Mouse (Mus musculus) embryonic fibroblast, embryonic 13.5 days (primary cell): ENCODE results near the gene Tm6sf2. TPM values are rescaled to one million over a fixed set of nuclear protein-coding genes. Genes with fewer than 3 reads are reported as not detected.
A peak's percentile ranks its signal among the peaks of the same experiment; 100 is the strongest.

Experiments
- H3K27ac ChIP-seq: 2 replicates; pipeline ENCODE4 v1.5.1; 2012; ENCODE audit warnings: low read length, control low read depth, inconsistent platforms; ENCODE audit not compliant: insufficient read depth
- H3K4me1 ChIP-seq: 2 replicates; pipeline ENCODE4 v1.6.1; 2011; ENCODE audit warnings: low read length; ENCODE audit not compliant: control insufficient read depth, insufficient read depth
- H3K4me3 ChIP-seq: 2 replicates; pipeline ENCODE4 v1.5.1; 2011; ENCODE audit warnings: mild to moderate bottlenecking, control low read depth, low read length; ENCODE audit not compliant: insufficient read depth
- CTCF ChIP-seq: IDR thresholded peaks from 2 replicates; pipeline ENCODE4 v1.5.1; 2011; ENCODE audit warnings: mild to moderate bottlenecking, control low read depth, low read length, moderate library complexity, borderline replicate concordance; ENCODE audit not compliant: insufficient read depth
- POLR2A ChIP-seq: IDR thresholded peaks from 2 replicates; pipeline ENCODE4 v1.6.1; 2011; ENCODE audit warnings: low read depth, mild to moderate bottlenecking, control low read depth, low read length, moderate library complexity
- polyA plus RNA-seq: library from polyadenylated mRNA; stranded (reverse); fragments of >200 nt; gene quantifications from 2 replicates; pipeline ENCODE4 v1.2.4, GENCODE M21; 2011; ENCODE audit warnings: low read depth; ENCODE audit not compliant: missing spikeins, insufficient read length

Gene Tm6sf2
- polyA plus RNA-seq, 1 experiment, result 1.0 TPM

DNA sequence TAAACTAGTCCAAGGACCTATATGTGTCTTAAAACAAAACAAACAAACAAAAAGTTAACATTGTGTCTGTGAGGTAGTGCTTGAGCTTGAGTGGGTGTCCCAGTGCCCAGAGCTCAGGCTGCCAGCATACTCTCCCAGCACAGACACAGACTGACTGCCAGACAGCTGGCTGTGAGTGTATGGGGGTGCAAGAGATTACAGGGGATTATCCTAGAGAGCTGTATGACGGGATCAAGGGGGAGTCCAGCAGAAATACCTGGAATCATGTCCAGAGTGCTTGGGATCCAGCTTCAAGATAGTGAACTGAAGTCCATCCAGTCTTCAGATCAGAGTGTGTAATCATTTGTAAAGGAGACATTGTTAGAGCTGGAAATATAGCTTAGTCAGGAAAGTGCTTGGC lies 15.0 kb upstream of the Tm6sf2 start:
- no peak overlapping the region for H3K4me3 ChIP-seq
- no peak overlapping the region for H3K27ac ChIP-seq
- TF ChIP-seq POLR2A (no peak), CTCF (no peak)
- no peaks in the 10 kb centered on the region for H3K4me1 ChIP-seq

DNA sequence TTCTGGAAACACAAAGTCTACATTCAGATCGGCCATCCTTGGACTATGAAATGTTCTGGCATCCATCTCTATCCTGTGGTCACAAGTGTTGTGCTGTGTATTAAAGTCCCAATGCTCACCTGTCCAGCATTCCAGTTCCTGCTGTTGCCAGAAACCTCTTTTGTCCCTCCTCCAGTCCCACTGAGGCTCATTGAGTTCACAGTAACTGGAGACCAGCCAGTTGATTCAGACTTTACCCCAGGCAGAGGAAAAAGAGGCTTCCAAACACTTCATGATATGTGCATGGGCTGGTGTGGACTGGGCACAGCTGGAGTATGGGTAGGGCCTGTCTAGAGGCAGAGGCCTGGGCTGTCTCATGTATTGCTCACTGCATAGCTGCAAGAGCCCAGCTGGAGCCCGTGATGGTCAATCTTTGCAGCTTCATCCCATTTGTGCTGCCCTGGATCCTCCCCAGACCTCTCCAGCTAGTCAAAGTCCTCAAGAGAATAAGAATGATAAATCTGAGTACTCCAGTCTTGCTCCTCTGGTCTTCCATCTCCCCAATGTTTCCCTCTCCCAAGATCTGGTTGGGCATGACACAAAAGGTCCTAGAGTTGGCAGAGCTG lies 786 bp upstream of the Tm6sf2 start:
- H3K4me1 ChIP-seq, result no peaks in the 10 kb centered on the region
- no peak for TF ChIP-seq POLR2A
- TF ChIP-seq CTCF, result no peak
- no peak overlapping the region for H3K4me3 ChIP-seq
- H3K27ac ChIP-seq, result no peak overlapping the region

- TF ChIP-seq CTCF (no peak), POLR2A (no peak)
- Histone ChIP-seq H3K4me3 (no peak overlapping the region), H3K4me1 (no peaks in the 10 kb centered on the region), H3K27ac (no peak overlapping the region)
Measured at GRCm38 (mm10) chr8:70073120-70073519, 396 bp downstream of the Tm6sf2 start.

DNA sequence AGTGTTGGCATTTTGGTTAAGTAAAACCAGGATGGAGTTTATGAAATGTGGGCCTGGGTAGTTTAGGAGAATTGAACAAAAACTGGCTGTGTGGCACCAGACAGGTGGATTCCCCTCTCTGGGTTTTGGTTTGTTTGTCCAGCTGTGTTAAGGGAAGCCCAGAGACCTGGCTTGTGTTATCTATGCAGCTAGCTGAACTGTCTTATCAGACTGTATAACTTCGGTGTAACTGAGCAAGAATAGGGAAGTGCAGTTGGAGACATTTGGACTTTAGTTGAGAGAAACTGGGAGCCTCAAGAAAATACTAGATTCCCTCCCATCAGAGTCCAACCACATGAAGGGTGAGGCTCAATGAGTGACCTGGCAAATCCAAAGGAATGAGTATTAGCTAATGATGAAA lies 958 bp downstream of the Tm6sf2 start:
- TF ChIP-seq POLR2A (no peak), CTCF (no peak)
- Histone ChIP-seq H3K4me3 (no peak overlapping the region), H3K4me1 (no peaks in the 10 kb centered on the region), H3K27ac (no peak overlapping the region)

GRCm38 (mm10) chr8:70081976-70082375 lies 9.3 kb downstream of the Tm6sf2 start:
- Histone ChIP-seq H3K4me3 (no peak overlapping the region), H3K27ac (no peak overlapping the region), H3K4me1 (0 out of 2 replicates have a peak, but pooled peaks cover 3% of the 10 kb centered on the region)
- TF ChIP-seq CTCF, result no peak
- TF ChIP-seq POLR2A, result no peak

DNA sequence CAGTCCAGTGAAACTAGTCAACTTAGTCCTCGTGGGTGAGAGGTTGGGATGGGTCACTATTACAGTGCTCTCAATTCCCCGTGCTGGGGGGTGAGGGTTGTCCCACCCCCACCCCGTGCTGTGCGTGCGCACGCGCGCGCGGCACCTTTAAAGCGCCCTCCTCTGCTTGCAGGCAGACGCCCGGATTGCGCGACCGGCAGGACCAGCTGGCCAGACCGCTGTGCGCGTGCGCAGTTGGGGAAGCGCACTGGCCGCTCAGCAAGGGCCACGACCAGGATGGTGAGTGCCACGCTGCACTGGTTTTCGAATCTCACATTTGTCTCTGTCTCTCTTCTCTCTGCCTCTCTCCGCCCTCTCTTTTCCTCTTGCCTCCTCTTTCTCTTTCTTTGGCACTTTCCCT lies 10.6 kb downstream of the Tm6sf2 start, which contains the start of gene Hapln4:
Gene Hapln4 (plus strand): TSS at position 173 of the 400 bp plus-strand sequence.
- peak within 1 kb of the TSS; percentile 34 for H3K4me3 ChIP-seq
- no peak for TF ChIP-seq CTCF
- TF ChIP-seq POLR2A, result peak; percentile 26; the same call in 1 of the 2 replicates
- H3K4me1 ChIP-seq, result 0 out of 2 replicates have a peak, but pooled peaks cover 3% of the 10 kb centered on the region
- H3K27ac ChIP-seq, result no peak within 1 kb of the TSS

DNA sequence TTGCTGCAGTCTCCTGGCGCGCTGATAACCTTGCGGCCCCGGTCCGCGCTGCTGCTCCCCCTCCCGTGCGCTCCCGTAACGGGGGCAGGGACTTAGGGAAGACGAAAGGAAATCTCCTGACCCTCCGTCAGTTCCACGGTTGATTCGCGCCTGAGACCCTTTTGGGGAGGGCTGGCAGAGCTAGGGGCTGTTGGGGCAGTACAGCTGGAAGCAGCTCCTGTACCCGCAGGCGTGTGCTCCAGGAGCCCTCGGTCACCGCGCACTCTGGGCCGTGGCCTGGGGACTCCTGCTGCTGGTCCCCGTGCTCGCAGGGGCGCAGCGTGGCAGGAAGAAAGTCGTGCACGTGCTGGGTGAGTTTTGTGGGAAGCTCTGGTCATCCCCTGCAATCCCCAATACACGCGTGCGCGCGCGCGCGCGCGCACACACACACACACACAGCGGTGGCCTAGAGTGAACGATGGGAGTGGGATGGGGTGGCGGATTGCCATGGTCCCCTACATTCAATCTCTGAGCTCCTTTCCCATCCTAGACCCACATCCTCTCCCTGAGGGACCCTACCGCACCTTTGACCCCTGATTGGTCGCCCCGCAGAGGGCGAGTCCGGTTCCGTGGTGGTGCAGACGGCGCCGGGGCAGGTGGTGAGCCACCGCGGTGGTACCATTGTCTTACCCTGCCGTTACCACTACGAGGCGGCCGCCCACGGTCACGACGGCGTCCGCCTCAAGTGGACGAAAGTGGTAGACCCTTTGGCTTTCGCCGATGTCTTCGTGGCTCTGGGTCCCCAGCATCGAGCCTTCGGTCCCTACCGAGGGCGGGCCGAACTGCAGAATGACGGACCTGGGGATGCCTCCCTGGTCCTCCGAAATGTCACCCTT lies 11.7 kb downstream of the Tm6sf2 start:
- Histone ChIP-seq H3K27ac (no peak overlapping the region), H3K4me1 (0 out of 2 replicates have a peak, but pooled peaks cover 3% of the 10 kb centered on the region), H3K4me3 (peak overlapping the region; percentile 34)
- TF ChIP-seq CTCF (no peak), POLR2A (no peak)

GRCm38 (mm10) chr8:70086151-70086550 lies 13.4 kb downstream of the Tm6sf2 start:
- TF ChIP-seq POLR2A, result no peak
- no peak for TF ChIP-seq CTCF
- Histone ChIP-seq H3K4me1 (0 out of 2 replicates have a peak, but pooled peaks cover 3% of the 10 kb centered on the region), H3K27ac (no peak overlapping the region), H3K4me3 (no peak overlapping the region)

GRCm38 (mm10) chr8:70087237-70087636 lies 14.5 kb downstream of the Tm6sf2 start:
- H3K4me1 ChIP-seq, result 0 out of 2 replicates have a peak, but pooled peaks cover 3% of the 10 kb centered on the region
- H3K4me3 ChIP-seq, result no peak overlapping the region
- TF ChIP-seq CTCF, result no peak
- H3K27ac ChIP-seq, result no peak overlapping the region

GRCm38 (mm10) chr8:70087836-70088650 lies 15.3 kb downstream of the Tm6sf2 start:
- peak; percentile 93; the same call in 1 of the 2 replicates for TF ChIP-seq CTCF
- TF ChIP-seq POLR2A, result no peak
- Histone ChIP-seq H3K4me3 (no peak overlapping the region), H3K4me1 (0 out of 2 replicates have a peak, but pooled peaks cover 3% of the 10 kb centered on the region), H3K27ac (no peak overlapping the region)
